Mouse (Mus musculus) C2C12 (cell line): ENCODE results near the gene Rsrc1.

Experiments used
- CEBPB ChIP-seq: IDR thresholded peaks from one replicate; pipeline ENCODE4 v1.6.1; 2011; ENCODE audit warnings: low read depth, mild to moderate bottlenecking, control low read depth, moderate library complexity
- CTCF ChIP-seq: IDR thresholded peaks from one replicate; pipeline ENCODE4 v1.5.1; 2011; ENCODE audit not compliant: control insufficient read depth, insufficient read depth, insufficient read length
- FOSL1 ChIP-seq: IDR thresholded peaks from one replicate; pipeline ENCODE4 v1.8.0; 2011; ENCODE audit warnings: mild to moderate bottlenecking, low read length; ENCODE audit not compliant: poor library complexity, insufficient read depth, severe bottlenecking
- MAX ChIP-seq: IDR thresholded peaks from one replicate; pipeline ENCODE4 v1.6.1; 2011; ENCODE audit warnings: mild to moderate bottlenecking, control low read depth
- MYOD1 ChIP-seq: IDR thresholded peaks from one replicate; pipeline ENCODE4 v1.6.1; 2011; ENCODE audit warnings: low read depth; ENCODE audit not compliant: control insufficient read depth, insufficient read length
- MYOG ChIP-seq: IDR thresholded peaks from one replicate; pipeline ENCODE4 v1.6.1; 2011; ENCODE audit not compliant: control insufficient read depth, insufficient read length; ENCODE audit errors: extremely low read depth

GRCm38 (mm10) chr3:67232617-67233241 lies 251.5 kb downstream of the Rsrc1 start:
- TF ChIP-seq MYOG, result no peak
- no peak for TF ChIP-seq MYOD1
- no peak for TF ChIP-seq CTCF
- no peak for TF ChIP-seq MAX
- no peak for TF ChIP-seq FOSL1
- TF ChIP-seq CEBPB, result no peak
